Mouse (Mus musculus) limb, embryonic 12.5 days (tissue): ENCODE results near the gene Gsto2. TPM values are rescaled to one million over a fixed set of nuclear protein-coding genes. Genes with fewer than 3 reads are reported as not detected.
A peak's percentile ranks its signal among the peaks of the same experiment; 100 is the strongest.

Source experiments
- ATAC-seq: fragments of 200-750 bp; cut with Nextera tagmentation; 2 replicates; pipeline ENCODE4 v1.8.0; 2017; ENCODE audit warnings: low read depth, moderate TSS enrichment; ENCODE audit not compliant: insufficient number of reproducible peaks, insufficient read depth, low FRiP score, low TSS enrichment
- H3K27ac ChIP-seq: fragments of 300-500 bp; sonication (generic); 2 replicates; pipeline ENCODE4 v1.5.1; 2016; ENCODE audit warnings: mild to moderate bottlenecking, moderate library complexity
- H3K27me3 ChIP-seq: fragments of 300-500 bp; sonication (generic); 2 replicates; pipeline ENCODE4 v1.6.1; 2016; ENCODE audit warnings: mild to moderate bottlenecking, moderate library complexity
- H3K36me3 ChIP-seq: fragments of 300-500 bp; sonication (generic); 2 replicates; pipeline ENCODE4 v1.6.1; 2016; ENCODE audit warnings: mild to moderate bottlenecking, moderate library complexity
- H3K4me1 ChIP-seq: fragments of 300-500 bp; sonication (generic); replicated peaks from 2 replicates; pipeline ENCODE4 v1.6.1; 2016
- H3K4me2 ChIP-seq: fragments of 300-500 bp; sonication (generic); 2 replicates; pipeline ENCODE4 v1.6.1; 2016; ENCODE audit warnings: mild to moderate bottlenecking, moderate library complexity
- H3K4me3 ChIP-seq: fragments of 300-500 bp; sonication (generic); replicated peaks from 2 replicates; pipeline ENCODE4 v1.5.1; 2016; ENCODE audit warnings: mild to moderate bottlenecking
- H3K9ac ChIP-seq: fragments of 300-500 bp; sonication (generic); replicated peaks from 2 replicates; pipeline ENCODE4 v1.6.1; 2016; ENCODE audit warnings: mild to moderate bottlenecking, moderate library complexity
- H3K9me3 ChIP-seq: fragments of 300-500 bp; sonication (generic); 2 replicates; pipeline ENCODE4 v1.6.1; 2016; ENCODE audit warnings: mild to moderate bottlenecking, moderate library complexity
- WGBS: fragments of 180-500 bp; shearing (Covaris S2); methylation state at CpG from one replicate; pipeline ENCODE4 v1.1.7; 2016; 5-methylcytosine and 5-hydroxymethylcytosine counted together
- polyA plus RNA-seq: library from polyadenylated mRNA; unstranded; fragments of >200 nt; fragmentation: Nextera tagmentation; extraction: Ambion mirVana; gene quantifications from 2 replicates; pipeline ENCODE4 v1.2.1, GENCODE M21; 2016

Gsto2 gene
- polyA plus RNA-seq, 1 experiment from 2014 or later, result 0.59 TPM

GRCm38 (mm10) chr19:47882882-47883254 lies 17.5 kb downstream of the Gsto2 start:
- 40% methylated on average over 9 of the region's 9 CpGs for WGBS
- Histone ChIP-seq H3K27ac (0 out of 2 replicates have a peak overlapping the region, but pooled peaks have one; percentile 35), H3K9me3 (no peaks in the 10 kb centered on the region), H3K9ac (no peak overlapping the region), H3K4me1 (peaks cover 23% of the 10 kb centered on the region), H3K4me3 (no peak overlapping the region), H3K4me2 (no peak overlapping the region), H3K27me3 (no peaks in the 10 kb centered on the region), H3K36me3 (no peaks in the 10 kb centered on the region)
- ATAC-seq, result peak; percentile 27; the same call in 1 of the 2 replicates

GRCm38 (mm10) chr19:47884296-47885085 lies 19.2 kb downstream of the Gsto2 start:
- Histone ChIP-seq H3K4me1 (peaks cover 23% of the 10 kb centered on the region), H3K9ac (no peak overlapping the region), H3K27me3 (no peaks in the 10 kb centered on the region), H3K4me2 (no peak overlapping the region), H3K36me3 (no peaks in the 10 kb centered on the region), H3K9me3 (0 out of 2 replicates have a peak, but pooled peaks cover 3% of the 10 kb centered on the region), H3K27ac (no peak overlapping the region), H3K4me3 (no peak overlapping the region)
- 71% methylated on average over 13 of the region's 13 CpGs for WGBS
- no peak for ATAC-seq

GRCm38 (mm10) chr19:47885191-47885743 lies 19.9 kb downstream of the Gsto2 start:
- H3K9me3 ChIP-seq, result 0 out of 2 replicates have a peak, but pooled peaks cover 3% of the 10 kb centered on the region
- no peaks in the 10 kb centered on the region for H3K27me3 ChIP-seq
- no peak overlapping the region for H3K27ac ChIP-seq
- H3K36me3 ChIP-seq, result no peaks in the 10 kb centered on the region
- ATAC-seq, result no peak
- no peak overlapping the region for H3K4me2 ChIP-seq
- H3K4me3 ChIP-seq, result no peak overlapping the region
- WGBS, result 56% methylated on average over 7 of the region's 7 CpGs
- H3K9ac ChIP-seq, result no peak overlapping the region
- peaks cover 26% of the 10 kb centered on the region for H3K4me1 ChIP-seq

GRCm38 (mm10) chr19:47885886-47886285 lies 20.6 kb downstream of the Gsto2 start:
- H3K27me3 ChIP-seq, result no peaks in the 10 kb centered on the region
- 82% methylated on average over 11 of the region's 11 CpGs for WGBS
- no peak for ATAC-seq
- 0 out of 2 replicates have a peak, but pooled peaks cover 3% of the 10 kb centered on the region for H3K9me3 ChIP-seq
- H3K4me2 ChIP-seq, result no peak overlapping the region
- H3K9ac ChIP-seq, result no peak overlapping the region
- no peak overlapping the region for H3K4me3 ChIP-seq
- no peak overlapping the region for H3K27ac ChIP-seq
- H3K36me3 ChIP-seq, result no peaks in the 10 kb centered on the region
- peaks cover 31% of the 10 kb centered on the region for H3K4me1 ChIP-seq

- Histone ChIP-seq H3K4me1 (peaks cover 36% of the 10 kb centered on the region), H3K4me2 (no peak overlapping the region), H3K4me3 (no peak overlapping the region), H3K36me3 (no peaks in the 10 kb centered on the region), H3K27ac (peak overlapping the region; percentile 53; the same call in 1 of the 2 replicates), H3K9ac (no peak overlapping the region), H3K27me3 (no peaks in the 10 kb centered on the region), H3K9me3 (0 out of 2 replicates have a peak, but pooled peaks cover 3% of the 10 kb centered on the region)
- ATAC-seq, result no peak
- WGBS, result 49% methylated on average over 7 of the region's 7 CpGs
These were observed 21.3 kb downstream of the Gsto2 start for GRCm38 (mm10) chr19:47886617-47887016.

GRCm38 (mm10) chr19:47887417-47887816 lies 22.1 kb downstream of the Gsto2 start:
- H3K27ac ChIP-seq, result peak overlapping the region; percentile 53; the same call in 1 of the 2 replicates
- 83% methylated on average over 10 of the region's 10 CpGs for WGBS

GRCm38 (mm10) chr19:47888037-47888436 lies 22.7 kb downstream of the Gsto2 start:
- Histone ChIP-seq H3K9me3 (0 out of 2 replicates have a peak, but pooled peaks cover 3% of the 10 kb centered on the region), H3K27ac (no peak overlapping the region), H3K4me2 (no peak overlapping the region), H3K4me3 (no peak overlapping the region), H3K9ac (no peak overlapping the region), H3K36me3 (peaks cover 8% of the 10 kb centered on the region), H3K27me3 (no peaks in the 10 kb centered on the region), H3K4me1 (peaks cover 35% of the 10 kb centered on the region)
- 92% methylated on average over 8 of the region's 8 CpGs for WGBS
- ATAC-seq, result no peak

More at GRCm38 (mm10) chr19:47887417-47887816, 22.1 kb downstream of the Gsto2 start:
- Histone ChIP-seq H3K4me3 (no peak overlapping the region), H3K27me3 (no peaks in the 10 kb centered on the region), H3K9me3 (0 out of 2 replicates have a peak, but pooled peaks cover 3% of the 10 kb centered on the region), H3K4me2 (no peak overlapping the region), H3K9ac (no peak overlapping the region), H3K36me3 (peaks cover 2% of the 10 kb centered on the region), H3K4me1 (peaks cover 39% of the 10 kb centered on the region)
- ATAC-seq, result no peak

- Histone ChIP-seq H3K27me3 (no peaks in the 10 kb centered on the region), H3K9me3 (0 out of 2 replicates have a peak, but pooled peaks cover 3% of the 10 kb centered on the region), H3K36me3 (peaks cover 34% of the 10 kb centered on the region), H3K9ac (no peak overlapping the region), H3K27ac (peak overlapping the region; percentile 46; the same call in 1 of the 2 replicates), H3K4me1 (peaks cover 22% of the 10 kb centered on the region), H3K4me2 (no peak overlapping the region), H3K4me3 (no peak overlapping the region)
- WGBS, result 52% methylated on average over 10 of the region's 10 CpGs
- no peak for ATAC-seq
These were observed 25.3 kb downstream of the Gsto2 start for GRCm38 (mm10) chr19:47890489-47891130.

- Histone ChIP-seq H3K9me3 (0 out of 2 replicates have a peak, but pooled peaks cover 3% of the 10 kb centered on the region), H3K36me3 (peaks cover 46% of the 10 kb centered on the region), H3K27me3 (no peaks in the 10 kb centered on the region), H3K27ac (no peak overlapping the region; the same call in 1 of the 2 replicates), H3K4me1 (peaks cover 20% of the 10 kb centered on the region), H3K9ac (no peak overlapping the region), H3K4me2 (no peak overlapping the region), H3K4me3 (no peak overlapping the region)
- 78% methylated on average over 11 of the region's 11 CpGs for WGBS
- ATAC-seq, result no peak
These were observed 26.4 kb downstream of the Gsto2 start for GRCm38 (mm10) chr19:47891562-47892312.

GRCm38 (mm10) chr19:47893092-47893491 lies 27.8 kb downstream of the Gsto2 start:
- H3K36me3 ChIP-seq, result peaks cover 59% of the 10 kb centered on the region
- H3K9me3 ChIP-seq, result 0 out of 2 replicates have a peak, but pooled peaks cover 3% of the 10 kb centered on the region
- H3K9ac ChIP-seq, result no peak overlapping the region
- no peak overlapping the region for H3K27ac ChIP-seq
- no peak overlapping the region for H3K4me2 ChIP-seq
- WGBS, result 92% methylated on average over 6 of the region's 6 CpGs
- H3K4me1 ChIP-seq, result peaks cover 17% of the 10 kb centered on the region
- H3K4me3 ChIP-seq, result no peak overlapping the region
- no peaks in the 10 kb centered on the region for H3K27me3 ChIP-seq
- ATAC-seq, result no peak
